Comparison of ENCODE assay signal across 15 mouse cellular contexts in the genomic region with DNA sequence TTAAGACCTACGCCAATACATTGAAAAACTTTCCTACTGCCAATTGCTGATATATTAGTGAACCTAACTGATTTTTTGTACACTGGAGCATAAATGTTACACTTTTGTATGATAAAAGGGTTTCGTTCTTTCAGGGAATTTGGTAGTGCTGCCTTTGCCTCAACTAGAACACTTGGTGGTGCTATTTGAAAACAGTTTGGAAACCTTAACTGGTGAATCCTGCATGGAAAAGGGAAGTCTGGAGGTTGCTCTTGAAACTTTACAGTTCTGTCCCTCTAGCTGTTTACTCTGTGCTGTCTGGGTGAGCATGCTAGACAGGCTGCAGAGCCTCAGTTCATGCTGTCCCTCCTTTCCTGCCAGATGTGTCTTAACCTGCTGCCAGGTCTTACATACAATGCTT. TPM values are rescaled to one million over a fixed set of nuclear protein-coding genes. Genes with fewer than 3 reads are reported as not detected.
DNase-seq lines count a peak whose midpoint lies in the region; ATAC-seq and TF ChIP-seq lines count a peak whose summit lies in the region.
"Had no signal": no experiment of that assay in that cellular context is flagged by ENCODE, and none has a peak within 500 bp of the region (broad histone marks: within the 10 kb centered on the region; RNA-seq: fewer than 3 reads in every experiment).

No protein-coding gene starts in this region.

- H3K4me2 ChIP-seq in forebrain, postnatal 0 days (ENCODE audit: low read depth): no peak overlapping the region
- no peak overlapping the region for H3K4me2 ChIP-seq in neural tube, embryonic 15.5 days
- H3K4me2 ChIP-seq: forebrain, embryonic 13.5 days; heart, embryonic 12.5 days; limb, embryonic 13.5 days had no signal

- ATAC-seq in forebrain, postnatal 0 days: peak; percentile 43; the same call in 1 of the 2 replicates
- no peak for ATAC-seq in neural tube, embryonic 15.5 days (ENCODE audit: low FRiP score)
- ATAC-seq: forebrain, embryonic 13.5 days; inflammation-experienced regulatory T-cells, adult 6 months had no signal

- TF ChIP-seq CTCF in forebrain, postnatal 0 days (IDR thresholded peaks at IDR 0.05; ENCODE audit: low read depth): peak; percentile 69

- H3K27ac ChIP-seq in forebrain, postnatal 0 days (ENCODE audit: low read depth, low read length): no peak overlapping the region
- H3K27ac ChIP-seq in forebrain, embryonic 10.5 days: no peak overlapping the region
- no peak overlapping the region for H3K27ac ChIP-seq in neural tube, embryonic 15.5 days (replicated peaks)
- H3K27ac ChIP-seq: forebrain, embryonic 13.5 days; limb, embryonic 13.5 days had no signal

- peak; percentile 54 for DNase-seq in forebrain, postnatal 0 days
- DNase-seq in forebrain, embryonic 10.5 days (ENCODE audit: extremely low spot score, low spot score): no peak
- peak; percentile 3 for DNase-seq in layer of hippocampus, adult 9-11 months
- no peak for DNase-seq in layer of hippocampus, postnatal 10 days (ENCODE audit: low spot score in 2 of 2)
- peak; percentile 12 for DNase-seq in 3T3-L1 (ENCODE audit: low read depth, low spot score)
- peak; percentile 58 for DNase-seq in brain, adult 2 months (ENCODE audit: low read depth, low spot score)
- DNase-seq in T-cell, adult 2 months (ENCODE audit: low spot score): no peak
- DNase-seq: adrenal gland, postnatal 10 days; right cerebral cortex, postnatal 4 days; thymus, postnatal 25 days had no signal

- H3K9me3 ChIP-seq in forebrain, postnatal 0 days (ENCODE audit: low read length): no peaks in the 10 kb centered on the region
- no peaks in the 10 kb centered on the region for H3K9me3 ChIP-seq in forebrain, embryonic 10.5 days
- no peaks in the 10 kb centered on the region for H3K9me3 ChIP-seq in neural tube, embryonic 15.5 days (replicated peaks)
- H3K9me3 ChIP-seq: forebrain, embryonic 13.5 days; heart, embryonic 12.5 days; limb, embryonic 13.5 days had no signal

- H3K9ac ChIP-seq in forebrain, postnatal 0 days: no peak overlapping the region
- no peak overlapping the region for H3K9ac ChIP-seq in neural tube, embryonic 15.5 days (replicated peaks)
- H3K9ac ChIP-seq: forebrain, embryonic 13.5 days; heart, embryonic 12.5 days; limb, embryonic 13.5 days had no signal

- no peaks in the 10 kb centered on the region for H3K4me1 ChIP-seq in forebrain, postnatal 0 days (ENCODE audit: insufficient read depth)
- H3K4me1 ChIP-seq in forebrain, embryonic 10.5 days: no peaks in the 10 kb centered on the region
- no peaks in the 10 kb centered on the region for H3K4me1 ChIP-seq in neural tube, embryonic 15.5 days
- H3K4me1 ChIP-seq: forebrain, embryonic 13.5 days; heart, embryonic 12.5 days; limb, embryonic 13.5 days had no signal

- no peak overlapping the region for H3K4me3 ChIP-seq in forebrain, postnatal 0 days (ENCODE audit: low read depth, low read length)
- H3K4me3 ChIP-seq in forebrain, embryonic 10.5 days: no peak overlapping the region
- no peak overlapping the region for H3K4me3 ChIP-seq in neural tube, embryonic 15.5 days (replicated peaks)
- H3K4me3 ChIP-seq: forebrain, embryonic 13.5 days; heart, embryonic 12.5 days; limb, embryonic 13.5 days had no signal

- 82% methylated on average over 2 of the region's 2 CpGs for WGBS in forebrain, postnatal 0 days
- 84% methylated on average over 2 of the region's 2 CpGs for WGBS in forebrain, embryonic 10.5 days
- 79% methylated on average over 2 of the region's 2 CpGs for WGBS in neural tube, embryonic 15.5 days

- no peaks in the 10 kb centered on the region for H3K27me3 ChIP-seq in forebrain, postnatal 0 days (ENCODE audit: insufficient read depth, low read length)
- no peaks in the 10 kb centered on the region for H3K27me3 ChIP-seq in forebrain, embryonic 10.5 days (ENCODE audit: poor library complexity, severe bottlenecking)
- H3K27me3 ChIP-seq in neural tube, embryonic 15.5 days (replicated peaks): no peaks in the 10 kb centered on the region
- H3K27me3 ChIP-seq: forebrain, embryonic 13.5 days; heart, embryonic 12.5 days; limb, embryonic 13.5 days had no signal

- no peaks in the 10 kb centered on the region for H3K36me3 ChIP-seq in forebrain, postnatal 0 days (ENCODE audit: insufficient read depth)
- no peaks in the 10 kb centered on the region for H3K36me3 ChIP-seq in forebrain, embryonic 10.5 days (replicated peaks)
- H3K36me3 ChIP-seq in neural tube, embryonic 15.5 days: no peaks in the 10 kb centered on the region
- H3K36me3 ChIP-seq: heart, embryonic 12.5 days; limb, embryonic 13.5 days had no signal

RNA-seq across cellular contexts. Expression of a gene that starts 12.9 kb away (rescaled TPM):
- not detected in 2 replicates for total RNA-seq in forebrain, postnatal 0 days (2014; rRNA removed)
- polyA plus RNA-seq in forebrain, postnatal 0 days (2015; fragmentation: Nextera tagmentation; extraction: Ambion mirVana): not detected in 2 replicates
- polyA plus RNA-seq in forebrain, embryonic 10.5 days (2016; fragmentation: Nextera tagmentation; extraction: Ambion mirVana): not detected in 2 replicates
- not detected for total RNA-seq in layer of hippocampus, postnatal 10 days (2021)
- not detected in 2 replicates for polyA plus RNA-seq in neural tube, embryonic 15.5 days (2015; fragmentation: Nextera tagmentation; extraction: Ambion mirVana)
- total RNA-seq: adrenal gland, postnatal 10 days had no signal
- polyA plus RNA-seq: forebrain, embryonic 13.5 days; heart, embryonic 12.5 days; inflammation-experienced regulatory T-cells, adult 6 months; limb, embryonic 13.5 days had no signal

RNA-seq across cellular contexts. Expression of a gene that starts 23.0 kb away (rescaled TPM):
- not detected in 2 replicates for total RNA-seq in forebrain, postnatal 0 days (2014; rRNA removed)
- not detected in 2 replicates for polyA plus RNA-seq in forebrain, postnatal 0 days (2015; fragmentation: Nextera tagmentation; extraction: Ambion mirVana)
- polyA plus RNA-seq in forebrain, embryonic 10.5 days (2016; fragmentation: Nextera tagmentation; extraction: Ambion mirVana): not detected in 2 replicates
- total RNA-seq in layer of hippocampus, postnatal 10 days (2021): not detected
- not detected in 2 replicates for polyA plus RNA-seq in neural tube, embryonic 15.5 days (2015; fragmentation: Nextera tagmentation; extraction: Ambion mirVana)
- total RNA-seq: adrenal gland, postnatal 10 days had no signal
- polyA plus RNA-seq: forebrain, embryonic 13.5 days; heart, embryonic 12.5 days; inflammation-experienced regulatory T-cells, adult 6 months; limb, embryonic 13.5 days had no signal

RNA-seq across cellular contexts. Expression of a gene that starts 45.4 kb away (rescaled TPM):
- total RNA-seq in forebrain, postnatal 0 days (2014; rRNA removed): 48.9 and 57.8 TPM in 2 replicates
- 16.8 and 33.5 TPM in 2 replicates for polyA plus RNA-seq in forebrain, postnatal 0 days (2015; fragmentation: Nextera tagmentation; extraction: Ambion mirVana)
- 121 and 127 TPM in 2 replicates for polyA plus RNA-seq in forebrain, embryonic 10.5 days (2016; fragmentation: Nextera tagmentation; extraction: Ambion mirVana)
- 10 to 100 TPM; 30.7 to 32.3 TPM for total RNA-seq in layer of hippocampus, postnatal 10 days (2021)
- 40.5 and 43.2 TPM in 2 replicates for polyA plus RNA-seq in neural tube, embryonic 15.5 days (2015; fragmentation: Nextera tagmentation; extraction: Ambion mirVana)

Comparison
In these comparisons a context has a peak if more than half of its experiments do, and no peak if none do; other contexts are left out.
1. DNase-seq: peak in forebrain, postnatal 0 days (single experiment), layer of hippocampus, adult 9-11 months (single experiment), 3T3-L1 (single experiment) and brain, adult 2 months (single experiment); none in forebrain, embryonic 10.5 days (single experiment), layer of hippocampus, postnatal 10 days (0 of 2) and T-cell, adult 2 months (single experiment).